Mouse (Mus musculus) intestine, embryonic 15.5 days (tissue): ENCODE measurements around the gene Glb1. TPM values are rescaled to one million over a fixed set of nuclear protein-coding genes. Genes with fewer than 3 reads are reported as not detected.
"Not testable (repeated sequence)": the region's sequence is repeated elsewhere in the genome, so short reads cannot be mapped to it uniquely, and the experiment has no call there.

Source experiments
- ATAC-seq: fragments of 200-750 bp; cut with Nextera tagmentation; 2 replicates; pipeline ENCODE4 v1.8.0; 2017; ENCODE audit warnings: moderate TSS enrichment, moderate library complexity
- H3K27ac ChIP-seq: fragments of 300-500 bp; sonication (generic); 2 replicates; pipeline ENCODE4 v1.5.1; 2015; ENCODE audit warnings: mild to moderate bottlenecking, inconsistent platforms
- H3K27me3 ChIP-seq: fragments of 300-500 bp; sonication (generic); replicated peaks from 2 replicates; pipeline ENCODE4 v1.6.1; 2015; ENCODE audit warnings: inconsistent platforms
- H3K36me3 ChIP-seq: fragments of 300-500 bp; sonication (generic); 2 replicates; pipeline ENCODE4 v1.6.1; 2015; ENCODE audit warnings: inconsistent platforms
- H3K4me1 ChIP-seq: fragments of 300-500 bp; sonication (generic); replicated peaks from 2 replicates; pipeline ENCODE4 v1.6.1; 2015; ENCODE audit warnings: inconsistent platforms
- H3K4me2 ChIP-seq: fragments of 300-500 bp; sonication (generic); replicated peaks from 2 replicates; pipeline ENCODE4 v1.6.1; 2015; ENCODE audit warnings: mild to moderate bottlenecking, inconsistent platforms
- H3K4me3 ChIP-seq: fragments of 300-500 bp; sonication (generic); replicated peaks from 2 replicates; pipeline ENCODE4 v1.5.1; 2015; ENCODE audit warnings: inconsistent platforms
- H3K9ac ChIP-seq: fragments of 300-500 bp; sonication (generic); 2 replicates; pipeline ENCODE4 v1.6.1; 2015; ENCODE audit warnings: inconsistent platforms
- H3K9me3 ChIP-seq: fragments of 300-500 bp; sonication (generic); 2 replicates; pipeline ENCODE4 v1.6.1; 2016; ENCODE audit warnings: inconsistent platforms
- WGBS: fragments of 180-500 bp; shearing (Covaris S2); methylation state at CpG from one replicate; pipeline ENCODE4 v1.1.7; 2015; 5-methylcytosine and 5-hydroxymethylcytosine counted together
- polyA plus RNA-seq: library from polyadenylated mRNA; unstranded; fragments of >200 nt; fragmentation: Nextera tagmentation; extraction: Ambion mirVana; gene quantifications from 2 replicates; pipeline ENCODE4 v1.2.1, GENCODE M21; 2015

Glb1 gene
- polyA plus RNA-seq, 1 experiment from 2014 or later: 157 TPM

GRCm38 (mm10) chr9:114384691-114385090 lies 16.2 kb upstream of the Glb1 start:
- no peak overlapping the region for H3K4me2 ChIP-seq
- H3K9me3 ChIP-seq: no peaks in the 10 kb centered on the region
- H3K9ac ChIP-seq: no peak overlapping the region
- no peaks in the 10 kb centered on the region for H3K27me3 ChIP-seq
- H3K4me1 ChIP-seq: peaks cover 17% of the 10 kb centered on the region
- H3K27ac ChIP-seq: no peak overlapping the region
- no peak overlapping the region for H3K4me3 ChIP-seq
- ATAC-seq: no peak
- 92% methylated on average over 24 of the region's 24 CpGs for WGBS
- H3K36me3 ChIP-seq: 0 out of 2 replicates have a peak, but pooled peaks cover 2% of the 10 kb centered on the region

DNA sequence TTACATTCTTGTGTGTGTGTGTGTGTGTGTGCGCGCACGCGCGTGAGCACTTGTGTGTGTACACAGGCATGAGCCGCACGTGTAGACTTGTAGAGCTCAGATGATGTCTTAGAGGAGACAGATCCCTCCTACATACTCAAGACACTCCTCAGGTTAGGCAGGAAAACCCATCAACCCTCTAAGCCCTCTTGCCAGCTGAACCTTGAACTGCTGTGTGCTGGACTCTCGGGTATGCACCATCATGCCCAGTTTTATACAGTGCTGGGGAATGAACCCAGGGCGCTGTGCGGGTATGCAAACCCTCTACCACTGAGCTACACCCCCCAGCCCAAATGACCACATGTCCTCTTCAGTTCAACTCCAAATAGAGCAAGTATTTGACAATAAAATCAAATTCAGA lies 15.7 kb upstream of the Glb1 start:
- no peaks in the 10 kb centered on the region for H3K27me3 ChIP-seq
- no peak overlapping the region for H3K4me3 ChIP-seq
- 96% methylated on average over 10 of the region's 10 CpGs for WGBS
- H3K27ac ChIP-seq: no peak overlapping the region
- no peaks in the 10 kb centered on the region for H3K9me3 ChIP-seq
- 0 out of 2 replicates have a peak, but pooled peaks cover 2% of the 10 kb centered on the region for H3K36me3 ChIP-seq
- H3K9ac ChIP-seq: no peak overlapping the region
- H3K4me2 ChIP-seq: no peak overlapping the region
- peaks cover 14% of the 10 kb centered on the region for H3K4me1 ChIP-seq
- ATAC-seq: no peak

- no peak overlapping the region for H3K4me3 ChIP-seq
- no peaks in the 10 kb centered on the region for H3K9me3 ChIP-seq
- no peaks in the 10 kb centered on the region for H3K27me3 ChIP-seq
- H3K9ac ChIP-seq: no peak overlapping the region
- no peak overlapping the region for H3K27ac ChIP-seq
- WGBS: 28% methylated on average over 6 of the region's 6 CpGs
- peaks cover 19% of the 10 kb centered on the region for H3K4me1 ChIP-seq
- 0 out of 2 replicates have a peak, but pooled peaks cover under 1% of the 10 kb centered on the region for H3K36me3 ChIP-seq
- no peak for ATAC-seq
- H3K4me2 ChIP-seq: no peak overlapping the region
Observed at GRCm38 (mm10) chr9:114387086-114387485, 13.8 kb upstream of the Glb1 start.

DNA sequence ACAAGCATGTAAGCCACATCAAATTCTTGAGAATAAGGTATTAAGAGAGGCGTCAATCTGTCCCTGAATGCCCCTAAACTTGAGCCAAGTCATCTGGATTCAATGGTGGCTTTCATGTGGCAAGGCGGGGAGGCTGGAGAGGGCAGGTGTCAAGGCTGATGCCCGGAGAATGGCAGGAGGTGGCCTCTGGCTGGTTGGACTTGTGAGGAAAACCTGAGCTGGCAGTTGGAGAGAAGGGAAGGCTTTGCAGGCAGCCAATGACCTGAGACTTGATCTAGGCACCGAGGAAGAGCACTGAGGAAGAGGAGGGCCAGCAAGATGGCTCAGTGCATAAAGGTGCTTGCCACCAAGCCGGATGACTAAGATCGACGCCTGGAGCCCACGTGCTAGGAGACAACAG lies 12.6 kb upstream of the Glb1 start:
- no peak overlapping the region for H3K4me3 ChIP-seq
- WGBS: 85% methylated on average over 8 of the region's 8 CpGs
- no peak overlapping the region for H3K27ac ChIP-seq
- peaks cover 19% of the 10 kb centered on the region for H3K4me1 ChIP-seq
- H3K9me3 ChIP-seq: no peaks in the 10 kb centered on the region
- 0 out of 2 replicates have a peak overlapping the region, but pooled peaks have one; percentile 22 for H3K4me2 ChIP-seq
- H3K9ac ChIP-seq: peak overlapping the region; percentile 23; the same call in 1 of the 2 replicates
- H3K27me3 ChIP-seq: no peaks in the 10 kb centered on the region
- no peak for ATAC-seq
- no peaks in the 10 kb centered on the region for H3K36me3 ChIP-seq

DNA sequence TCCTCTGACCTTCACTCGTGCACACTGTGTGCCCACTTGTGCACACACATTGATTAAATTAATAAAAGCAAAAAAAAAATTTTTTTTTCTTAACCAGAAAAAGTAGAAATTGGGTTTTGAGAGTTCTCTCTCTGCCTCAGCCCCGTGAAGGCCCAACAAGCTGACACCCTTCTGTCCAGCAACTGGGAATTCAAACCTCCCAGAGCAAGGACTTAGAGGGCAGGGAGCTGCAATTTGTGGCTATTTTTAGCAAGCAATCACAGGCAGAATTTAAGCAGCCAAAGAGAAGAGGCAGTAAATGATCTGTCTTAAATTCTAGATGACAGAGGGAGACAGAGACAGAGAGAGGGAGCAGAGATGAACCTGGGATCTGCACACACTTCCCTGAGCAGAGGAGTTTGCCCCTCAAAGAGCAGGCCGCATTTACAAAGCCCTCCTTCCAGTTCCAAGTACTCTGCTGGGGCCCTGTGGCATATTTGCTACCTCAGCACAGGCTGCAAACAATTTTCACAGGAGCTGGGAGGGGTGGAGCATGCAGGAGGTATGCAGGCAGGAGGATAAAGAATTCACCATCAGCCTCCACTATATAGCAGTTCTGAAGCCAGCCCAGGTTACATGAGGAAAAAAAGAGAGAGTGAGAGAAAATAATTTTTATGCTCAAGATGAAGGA lies 12.0 kb upstream of the Glb1 start:
- Histone ChIP-seq H3K4me1 (peaks cover 19% of the 10 kb centered on the region), H3K4me3 (peak overlapping the region; percentile 88; the same call in 1 of the 2 replicates), H3K4me2 (peak overlapping the region; percentile 88), H3K27me3 (no peaks in the 10 kb centered on the region), H3K36me3 (no peaks in the 10 kb centered on the region), H3K9me3 (no peaks in the 10 kb centered on the region), H3K27ac (peak overlapping the region; percentile 95), H3K9ac (peak overlapping the region; percentile 23)
- ATAC-seq: no peak
- WGBS: 58% methylated on average over 3 of the region's 3 CpGs

DNA sequence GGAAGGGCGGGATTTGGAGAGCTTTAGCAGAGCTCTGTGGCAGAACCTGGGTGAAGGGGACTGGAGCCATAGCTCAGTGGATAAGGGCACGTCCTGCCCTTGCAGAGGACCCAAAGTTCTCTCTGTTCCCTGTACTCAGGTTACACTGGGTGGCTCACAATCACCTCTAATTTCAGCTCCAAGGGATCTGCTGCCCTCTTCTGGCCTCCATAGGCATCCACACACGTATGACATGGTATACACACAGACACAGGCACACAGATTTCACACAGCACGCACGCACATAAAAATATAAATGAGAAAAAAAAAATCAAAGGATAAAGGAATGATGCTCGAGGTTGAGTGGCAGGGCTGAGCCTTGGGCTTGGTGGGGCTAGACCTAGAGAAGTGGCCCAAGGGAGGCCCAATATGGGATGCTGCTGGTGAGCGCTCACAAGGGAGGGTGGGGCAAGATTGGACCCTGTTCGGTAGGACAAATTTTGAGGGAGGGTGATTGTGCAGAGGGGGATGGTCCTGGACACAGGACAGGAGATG lies 11.4 kb upstream of the Glb1 start:
- Histone ChIP-seq H3K9me3 (no peaks in the 10 kb centered on the region), H3K27me3 (no peaks in the 10 kb centered on the region), H3K4me3 (peak overlapping the region; percentile 88), H3K4me2 (peak overlapping the region; percentile 88), H3K27ac (peak overlapping the region; percentile 95), H3K9ac (no peak overlapping the region), H3K4me1 (peaks cover 19% of the 10 kb centered on the region), H3K36me3 (no peaks in the 10 kb centered on the region)
- WGBS: 78% methylated on average over 8 of the region's 8 CpGs
- ATAC-seq: peak; percentile 28; the same call in 1 of the 2 replicates

GRCm38 (mm10) chr9:114389905-114390748 lies 10.7 kb upstream of the Glb1 start, which contains the start of gene Crtap:
TSS of gene Crtap (minus strand) at chr9:114390675.
- ATAC-seq: peak; percentile 86
- Histone ChIP-seq H3K4me3 (peak within 1 kb of the TSS; percentile 88), H3K9ac (peak within 1 kb of the TSS; percentile 88), H3K27ac (peak within 1 kb of the TSS; percentile 95), H3K9me3 (no peaks in the 10 kb centered on the region), H3K27me3 (no peaks in the 10 kb centered on the region), H3K4me1 (peaks cover 19% of the 10 kb centered on the region), H3K4me2 (peak within 1 kb of the TSS; percentile 88), H3K36me3 (no peaks in the 10 kb centered on the region)
- 1% methylated on average over 96 of the region's 96 CpGs for WGBS

GRCm38 (mm10) chr9:114390749-114391075 lies 10.2 kb upstream of the Glb1 start:
- Histone ChIP-seq H3K9me3 (no peaks in the 10 kb centered on the region), H3K27ac (peak overlapping the region; percentile 95), H3K4me3 (peak overlapping the region; percentile 88), H3K4me1 (peaks cover 19% of the 10 kb centered on the region), H3K36me3 (no peaks in the 10 kb centered on the region), H3K9ac (peak overlapping the region; percentile 88), H3K27me3 (no peaks in the 10 kb centered on the region), H3K4me2 (peak overlapping the region; percentile 88)
- ATAC-seq: no peak
- WGBS: 4% methylated on average over 10 of the region's 10 CpGs

DNA sequence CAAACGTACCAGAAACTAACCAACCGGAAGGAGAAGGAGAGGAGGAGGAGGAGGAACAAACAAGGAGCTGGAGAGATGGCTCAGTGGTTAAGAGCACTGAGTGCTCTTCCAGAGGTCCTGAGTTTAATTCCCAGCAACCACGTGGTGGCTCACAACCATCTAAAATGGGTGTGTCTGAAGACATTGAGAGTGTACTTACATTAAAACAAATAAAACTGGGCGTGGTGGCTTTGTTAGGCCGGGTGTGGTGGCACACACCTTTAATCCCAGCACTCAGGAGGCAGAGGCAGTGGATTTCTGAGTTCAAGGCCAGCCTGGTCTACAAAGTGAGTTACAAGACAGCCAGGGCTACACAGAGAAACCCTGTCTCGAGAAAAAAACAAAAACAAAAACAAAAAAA lies 6.7 kb upstream of the Glb1 start:
- ATAC-seq, H3K36me3 ChIP-seq, H3K4me1 ChIP-seq, H3K27ac ChIP-seq, H3K9ac ChIP-seq, H3K27me3 ChIP-seq, H3K4me3 ChIP-seq, H3K4me2 ChIP-seq, H3K9me3 ChIP-seq: not testable (repeated sequence)
- 67% methylated on average over 6 of the region's 6 CpGs for WGBS

GRCm38 (mm10) chr9:114394677-114395076 lies 6.2 kb upstream of the Glb1 start:
- Histone ChIP-seq H3K4me1 (0 out of 2 replicates have a peak, but pooled peaks cover 5% of the 10 kb centered on the region), H3K27ac (no peak overlapping the region), H3K27me3 (no peaks in the 10 kb centered on the region), H3K9me3 (no peaks in the 10 kb centered on the region), H3K36me3 (no peaks in the 10 kb centered on the region), H3K9ac (no peak overlapping the region), H3K4me2 (no peak overlapping the region), H3K4me3 (no peak overlapping the region)
- no peak for ATAC-seq
- WGBS: 72% methylated on average over 8 of the region's 8 CpGs

- Histone ChIP-seq H3K9ac (no peak overlapping the region), H3K4me3 (no peak overlapping the region), H3K27ac (no peak overlapping the region), H3K27me3 (no peaks in the 10 kb centered on the region), H3K4me2 (no peak overlapping the region), H3K36me3 (no peaks in the 10 kb centered on the region), H3K9me3 (no peaks in the 10 kb centered on the region), H3K4me1 (0 out of 2 replicates have a peak, but pooled peaks cover 5% of the 10 kb centered on the region)
- 75% methylated on average over 4 of the region's 4 CpGs for WGBS
- ATAC-seq: peak; percentile 55
Observed at GRCm38 (mm10) chr9:114395258-114395657, 5.6 kb upstream of the Glb1 start.

- 87% methylated on average over 12 of the region's 12 CpGs for WGBS
- peaks cover 4% of the 10 kb centered on the region; the same call in 1 of the 2 replicates for H3K4me1 ChIP-seq
Observed at GRCm38 (mm10) chr9:114399680-114400079, 1.2 kb upstream of the Glb1 start.

More at GRCm38 (mm10) chr9:114399680-114400079, 1.2 kb upstream of the Glb1 start:
- H3K4me2 ChIP-seq: no peak overlapping the region
- H3K27me3 ChIP-seq: no peaks in the 10 kb centered on the region
- H3K9me3 ChIP-seq: no peaks in the 10 kb centered on the region
- H3K27ac ChIP-seq: no peak overlapping the region
- no peak overlapping the region for H3K4me3 ChIP-seq
- ATAC-seq: no peak
- H3K9ac ChIP-seq: no peak overlapping the region
- H3K36me3 ChIP-seq: peaks cover 5% of the 10 kb centered on the region
